Mouse (Mus musculus) MEL (cell line): ENCODE measurements around the gene Rcc1. TPM values are rescaled to one million over a fixed set of nuclear protein-coding genes. Genes with fewer than 3 reads are reported as not detected.
A peak's percentile ranks its signal among the peaks of the same experiment; 100 is the strongest.

Source experiments
- DNase-seq: peaks from one replicate; pipeline ENCODE4 v3.0.0; 2011; ENCODE audit warnings: low read depth, low spot score
- H3K27ac ChIP-seq: 2 replicates; pipeline ENCODE4 v1.5.1; 2012; ENCODE audit warnings: low read depth, mild to moderate bottlenecking, control low read depth, low read length, moderate library complexity; ENCODE audit not compliant: control insufficient read depth
- H3K27me3 ChIP-seq, 2 experiments: fragments of 150-350 bp in 1 of 2; sonication (generic) in 1 of 2; 2 replicates each; pipeline ENCODE4 v1.6.1; 2012; ENCODE audit warnings: low read length in 2 of 2, mild to moderate bottlenecking in 2 of 2, improper control_type of control experiment in 1 of 2, moderate library complexity in 1 of 2; ENCODE audit not compliant: insufficient read depth in 2 of 2, control insufficient read depth in 1 of 2
- H3K36me3 ChIP-seq, 2 experiments: 2 replicates each; pipeline ENCODE4 v1.6.1; 2012 to 2014; ENCODE audit warnings: low read length in 2 of 2, improper control_type of control experiment in 1 of 2, inconsistent platforms in 1 of 2, mild to moderate bottlenecking in 1 of 2; ENCODE audit not compliant: insufficient read depth in 2 of 2, control insufficient read depth in 1 of 2
- H3K4me1 ChIP-seq, 2 experiments: fragments of 150-350 bp in 1 of 2; sonication (generic) in 1 of 2; 2 replicates each; pipeline ENCODE4 v1.6.1; 2012; ENCODE audit warnings: low read length in 2 of 2, improper control_type of control experiment in 1 of 2, mild to moderate bottlenecking in 1 of 2; ENCODE audit not compliant: insufficient read depth in 2 of 2, control insufficient read depth in 1 of 2
- H3K4me3 ChIP-seq, 2 experiments: fragments of 150-350 bp in 1 of 2; sonication (generic) in 1 of 2; 2 replicates each; pipeline ENCODE4 v1.5.1; 2012; ENCODE audit warnings: low read depth in 2 of 2, low read length in 2 of 2, mild to moderate bottlenecking in 2 of 2, moderate library complexity in 2 of 2, control low read depth in 1 of 2, improper control_type of control experiment in 1 of 2; ENCODE audit not compliant: control insufficient read depth in 1 of 2, insufficient read depth in 1 of 2
- H3K79me2 ChIP-seq: 2 replicates; pipeline ENCODE4 v1.6.1; 2012; ENCODE audit warnings: mild to moderate bottlenecking, low read length, moderate library complexity; ENCODE audit not compliant: control insufficient read depth, poor library complexity, insufficient read depth
- H3K9ac ChIP-seq: 2 replicates; pipeline ENCODE4 v1.6.1; 2012; ENCODE audit warnings: low read depth, mild to moderate bottlenecking, control low read depth, low read length, moderate library complexity; ENCODE audit not compliant: control insufficient read depth, poor library complexity, severe bottlenecking
- H3K9me3 ChIP-seq: fragments of 150-350 bp; sonication (generic); replicated peaks from 2 replicates; pipeline ENCODE4 v1.6.1; 2012; ENCODE audit warnings: mild to moderate bottlenecking, low read length, improper control_type of control experiment, moderate library complexity; ENCODE audit not compliant: insufficient read depth
- CHD1 ChIP-seq: IDR thresholded peaks from 2 replicates; pipeline ENCODE4 v1.6.1; 2012; ENCODE audit warnings: low read depth, mild to moderate bottlenecking, inconsistent platforms, low read length, improper control_type of control experiment
- CTCF ChIP-seq, 3 experiments: IDR thresholded peaks in 2 of 3; conservative IDR thresholded peaks in 1 of 3; 2 replicates each; pipeline ENCODE4 v1.5.1; 2011 to 2012; ENCODE audit warnings: low read length in 3 of 3, low read depth in 2 of 3, mild to moderate bottlenecking in 2 of 3, improper control_type of control experiment in 1 of 3, inconsistent platforms in 1 of 3, mixed read lengths in 1 of 3, moderate library complexity in 1 of 3; ENCODE audit not compliant: control insufficient read depth in 1 of 3, insufficient read depth in 1 of 3, poor library complexity in 1 of 3, severe bottlenecking in 1 of 3
- ELF1 ChIP-seq: IDR thresholded peaks from 2 replicates; pipeline ENCODE4 v1.6.1; 2014; ENCODE audit warnings: low read depth, mild to moderate bottlenecking, inconsistent platforms, low read length, improper control_type of control experiment, moderate library complexity
- ETS1 ChIP-seq: IDR thresholded peaks from 2 replicates; pipeline ENCODE4 v1.6.1; 2012; ENCODE audit warnings: low read depth, mild to moderate bottlenecking, inconsistent platforms, low read length, improper control_type of control experiment, moderate library complexity
- GABPA ChIP-seq: IDR thresholded peaks from 2 replicates; pipeline ENCODE4 v1.6.1; 2012; ENCODE audit warnings: low read depth, mild to moderate bottlenecking, inconsistent platforms, low read length, improper control_type of control experiment, moderate library complexity
- GATA1 ChIP-seq: IDR thresholded peaks from 2 replicates; pipeline ENCODE4 v1.6.1; 2011; ENCODE audit warnings: low read depth, low read length, improper control_type of control experiment
- HCFC1 ChIP-seq: IDR thresholded peaks from 2 replicates; pipeline ENCODE4 v1.6.1; 2012; ENCODE audit warnings: low read depth, mild to moderate bottlenecking, inconsistent platforms, low read length, improper control_type of control experiment, moderate library complexity
- MYB ChIP-seq: IDR thresholded peaks from 2 replicates; pipeline ENCODE4 v1.6.1; 2011; ENCODE audit warnings: mild to moderate bottlenecking, low read depth, low read length, improper control_type of control experiment
- NELFE ChIP-seq: IDR thresholded peaks from 2 replicates; pipeline ENCODE4 v1.6.1; 2011; ENCODE audit warnings: low read depth, low read length, improper control_type of control experiment
- POLR2A ChIP-seq, 2 experiments: IDR thresholded peaks; 2 replicates each; pipeline ENCODE4 v1.6.1; 2011 to 2012; ENCODE audit warnings: low read length in 2 of 2, mild to moderate bottlenecking in 2 of 2, control low read depth in 1 of 2, improper control_type of control experiment in 1 of 2, low read depth in 1 of 2, moderate library complexity in 1 of 2; ENCODE audit not compliant: control insufficient read depth in 1 of 2, insufficient read depth in 1 of 2, poor library complexity in 1 of 2
- RAD21 ChIP-seq: IDR thresholded peaks from 2 replicates; pipeline ENCODE4 v1.6.1; 2011; ENCODE audit warnings: mild to moderate bottlenecking, low read depth, low read length, improper control_type of control experiment
- RCOR1 ChIP-seq: IDR thresholded peaks from 2 replicates; pipeline ENCODE4 v1.6.1; 2012; ENCODE audit warnings: low read depth, mild to moderate bottlenecking, inconsistent platforms, low read length, improper control_type of control experiment
- SMC3 ChIP-seq: IDR thresholded peaks from 2 replicates; pipeline ENCODE4 v1.6.1; 2011; ENCODE audit warnings: low read depth, low read length, improper control_type of control experiment
- TAL1 ChIP-seq: IDR thresholded peaks from 2 replicates; pipeline ENCODE4 v1.6.1; 2012; ENCODE audit warnings: mild to moderate bottlenecking, inconsistent platforms, low read length, moderate library complexity, mixed read lengths
- USF1 ChIP-seq: IDR thresholded peaks from 2 replicates; pipeline ENCODE4 v1.6.1; 2014; ENCODE audit warnings: low read depth, mild to moderate bottlenecking, inconsistent platforms, low read length, improper control_type of control experiment, moderate library complexity
- ZC3H11A ChIP-seq: IDR thresholded peaks from 2 replicates; pipeline ENCODE4 v1.6.1; 2012; ENCODE audit warnings: low read depth, mild to moderate bottlenecking, inconsistent platforms, low read length, improper control_type of control experiment
- ZNF384 ChIP-seq: IDR thresholded peaks from 2 replicates; pipeline ENCODE4 v1.6.1; 2012; ENCODE audit warnings: low read depth, mild to moderate bottlenecking, inconsistent platforms, low read length, improper control_type of control experiment
- polyA plus RNA-seq, 2 experiments: library from polyadenylated mRNA; stranded (reverse) in 1 of 2; unstranded in 1 of 2; fragments of >175 nt in 1 of 2; fragments of >200 nt in 1 of 2; gene quantifications; 2 replicates each; pipeline versions ENCODE4 v1.2.1 to v1.2.4; 2012; ENCODE audit warnings: low replicate concordance in 2 of 2, low read depth in 1 of 2; ENCODE audit not compliant: insufficient read length in 2 of 2, insufficient read depth in 1 of 2, missing spikeins in 1 of 2
- total RNA-seq: library from RNA; depleted of rRNA; stranded (reverse); fragments of 300-350 nt; gene quantifications from 2 replicates; pipeline ENCODE4 v1.2.3, GENCODE M21; 2012

Rcc1 gene
- total and polyA plus RNA-seq, 3 experiments, result 83.6 to 186 (median 147) TPM

- peaks cover 11 to 21% of the 10 kb centered on the region in 2 experiments for H3K4me1 ChIP-seq
- H3K9me3 ChIP-seq, result no peaks in the 10 kb centered on the region
Observed at GRCm38 (mm10) chr4:132385771-132386410, 32.5 kb upstream of the Rcc1 start.

GRCm38 (mm10) chr4:132383455-132383854, 30.1 kb upstream of the Rcc1 start:
- Histone ChIP-seq H3K27ac (no peak overlapping the region), H3K27me3 (no peaks in the 10 kb centered on the region), H3K4me1 (peaks cover 2 to 5% of the 10 kb centered on the region in 2 experiments; a peak in 1 of 4 replicates), H3K9me3 (no peaks in the 10 kb centered on the region), H3K9ac (no peak overlapping the region), H3K79me2 (peaks cover 5% of the 10 kb centered on the region), H3K36me3 (peaks cover 0 to 5% of the 10 kb centered on the region in 2 experiments; a peak in 3 of 4 replicates), H3K4me3 (no peak overlapping the region)
- no peak for DNase-seq
- TF ChIP-seq TAL1 (no peak), GATA1 (0 out of 2 replicates have a peak, but pooled peaks have one; percentile 29), USF1 (no peak), SMC3 (no peak)

More at GRCm38 (mm10) chr4:132385771-132386410, 32.5 kb upstream of the Rcc1 start:
- no peak for DNase-seq
- no peaks in the 10 kb centered on the region for H3K27me3 ChIP-seq
- no peak overlapping the region for H3K4me3 ChIP-seq
- peaks cover 18% of the 10 kb centered on the region for H3K79me2 ChIP-seq
- TF ChIP-seq GABPA, result no peak
- TF ChIP-seq POLR2A (IDR thresholded peaks at IDR 0.05; ENCODE audit: control insufficient read depth in 1 of 2, insufficient read depth in 1 of 2, low read depth in 1 of 2, low read length in 2 of 2, poor library complexity in 1 of 2), result no peak
- TF ChIP-seq ZNF384, result no peak
- TF ChIP-seq CTCF (IDR thresholded peaks at IDR 0.05 in 2 of 3, conservative IDR thresholded peaks at IDR 0.05 in 1 of 3; ENCODE audit: control insufficient read depth in 1 of 3, insufficient read depth in 1 of 3, low read depth in 2 of 3, low read length in 3 of 3, poor library complexity in 1 of 3, severe bottlenecking in 1 of 3), result no peak
- no peak for TF ChIP-seq CHD1
- TF ChIP-seq RAD21, result no peak
- TF ChIP-seq HCFC1, result no peak
- TF ChIP-seq NELFE, result no peak
- no peak for TF ChIP-seq SMC3
- no peak for TF ChIP-seq MYB
- TF ChIP-seq ZC3H11A, result no peak
- no peak for TF ChIP-seq ELF1
- no peak overlapping the region for H3K27ac ChIP-seq
- H3K9ac ChIP-seq, result no peak overlapping the region
- H3K36me3 ChIP-seq, result peaks cover 5 to 20% of the 10 kb centered on the region in 2 experiments

DNA sequence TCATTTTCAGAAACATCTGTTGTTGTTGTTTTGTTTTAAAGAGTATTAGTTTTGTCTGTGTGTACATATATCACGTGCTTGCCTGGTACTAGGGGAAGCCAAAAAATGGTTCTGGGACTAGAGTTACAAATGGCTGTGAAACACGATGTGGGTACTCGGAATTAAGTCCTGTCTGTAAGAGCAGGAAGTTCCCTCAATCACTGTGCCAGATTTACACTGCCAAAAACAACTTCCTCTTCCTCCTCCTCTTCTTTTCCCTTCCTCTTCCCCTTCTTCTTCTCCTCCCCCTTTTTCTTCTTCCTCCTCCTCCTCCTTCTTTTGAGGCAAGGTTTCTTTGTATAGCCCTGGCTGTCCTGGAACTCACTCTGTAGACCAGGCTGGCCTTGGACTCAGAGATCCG, 28.9 kb upstream of the Rcc1 start:
- Histone ChIP-seq H3K9ac (no peak overlapping the region), H3K4me1 (peaks cover 2 to 5% of the 10 kb centered on the region in 2 experiments; a peak in 1 of 4 replicates), H3K4me3 (no peak overlapping the region), H3K79me2 (no peaks in the 10 kb centered on the region), H3K27ac (no peak overlapping the region), H3K36me3 (peaks cover 0 to 7% of the 10 kb centered on the region in 2 experiments; a peak in 2 of 4 replicates), H3K27me3 (no peaks in the 10 kb centered on the region), H3K9me3 (no peaks in the 10 kb centered on the region)
- TF ChIP-seq ETS1 (no peak), RCOR1 (peak; percentile 79)
- DNase-seq, result peak; percentile 32
